Mouse (Mus musculus) frontal cortex, postnatal 10 days (tissue): ENCODE data around the gene Coro1b.

Source experiments
- DNase-seq, 2 experiments: peaks; one replicate each; pipeline ENCODE4 v3.0.0; 2022; ENCODE audit warnings: low spot score in 2 of 2, mixed read lengths in 1 of 2

Coro1b gene

DNA sequence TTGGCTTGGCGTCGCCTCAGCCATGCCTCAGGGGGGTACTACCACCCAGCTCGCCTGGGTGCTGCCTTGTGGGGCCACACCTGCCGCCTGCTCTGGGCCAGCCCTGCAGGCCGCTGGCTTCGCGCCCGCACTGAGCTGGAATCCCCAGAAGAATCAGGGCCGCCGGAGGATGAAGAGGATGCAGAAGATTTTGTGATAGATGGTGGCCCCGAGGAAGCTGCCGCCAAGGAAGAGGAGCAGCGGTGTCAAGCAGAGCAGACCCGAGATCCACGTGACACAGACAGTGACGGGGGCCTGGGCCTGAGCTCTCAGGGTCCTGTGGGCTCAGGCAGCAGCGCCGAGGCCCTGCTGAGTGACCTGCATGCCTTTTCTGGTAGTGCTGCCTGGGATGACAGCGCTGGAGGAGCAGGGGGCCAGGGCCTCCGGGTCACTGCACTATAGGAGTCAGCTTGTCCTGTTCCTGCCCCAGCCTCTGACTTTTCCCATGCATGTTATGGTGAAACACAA is 7.7 kb downstream of the Coro1b start:
- DNase-seq, result peak in 1 of 2 experiments; percentile 6

DNA sequence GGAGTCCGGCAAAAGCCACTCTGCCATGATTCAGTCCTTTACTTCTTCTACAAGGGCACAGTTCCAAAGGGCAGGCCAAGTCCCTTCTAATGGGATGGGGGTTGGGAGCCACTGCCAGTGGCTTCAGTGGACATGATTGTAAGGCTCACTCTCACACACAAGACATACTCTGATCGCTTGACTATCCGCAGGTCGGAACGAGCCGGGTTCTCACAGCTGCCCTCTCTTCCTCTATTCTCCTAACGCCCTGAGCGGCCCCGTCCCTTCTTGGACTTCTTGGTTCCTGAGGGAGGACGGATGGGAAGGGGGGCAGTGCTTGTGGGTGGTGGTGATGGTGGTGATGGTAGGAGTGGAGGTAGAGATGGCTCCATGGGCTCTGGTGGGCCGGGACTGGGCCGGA is 8.4 kb downstream of the Coro1b start:
- peak in 1 of 2 experiments; percentile 12 for DNase-seq

DNA sequence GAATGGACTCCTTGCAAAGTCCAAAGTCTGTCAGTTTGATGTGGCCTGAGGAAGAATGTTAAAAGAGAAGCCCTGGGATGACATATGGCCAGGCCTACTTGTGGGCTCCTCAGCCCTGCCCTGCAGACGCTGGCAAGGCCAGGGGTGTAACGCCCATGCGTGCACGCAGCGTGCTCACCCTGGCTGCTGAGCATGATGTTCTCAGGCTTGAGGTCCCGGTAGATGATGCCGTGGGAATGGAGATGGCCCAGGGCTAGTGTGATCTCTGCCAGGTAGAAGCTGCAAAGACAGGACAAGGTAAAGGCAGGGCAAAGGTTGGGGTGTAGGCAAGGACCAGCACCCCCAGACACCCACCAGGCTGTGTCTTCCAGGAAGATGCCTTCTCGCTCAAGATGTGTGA is 10.6 kb downstream of the Coro1b start:
- no peak for DNase-seq

DNA sequence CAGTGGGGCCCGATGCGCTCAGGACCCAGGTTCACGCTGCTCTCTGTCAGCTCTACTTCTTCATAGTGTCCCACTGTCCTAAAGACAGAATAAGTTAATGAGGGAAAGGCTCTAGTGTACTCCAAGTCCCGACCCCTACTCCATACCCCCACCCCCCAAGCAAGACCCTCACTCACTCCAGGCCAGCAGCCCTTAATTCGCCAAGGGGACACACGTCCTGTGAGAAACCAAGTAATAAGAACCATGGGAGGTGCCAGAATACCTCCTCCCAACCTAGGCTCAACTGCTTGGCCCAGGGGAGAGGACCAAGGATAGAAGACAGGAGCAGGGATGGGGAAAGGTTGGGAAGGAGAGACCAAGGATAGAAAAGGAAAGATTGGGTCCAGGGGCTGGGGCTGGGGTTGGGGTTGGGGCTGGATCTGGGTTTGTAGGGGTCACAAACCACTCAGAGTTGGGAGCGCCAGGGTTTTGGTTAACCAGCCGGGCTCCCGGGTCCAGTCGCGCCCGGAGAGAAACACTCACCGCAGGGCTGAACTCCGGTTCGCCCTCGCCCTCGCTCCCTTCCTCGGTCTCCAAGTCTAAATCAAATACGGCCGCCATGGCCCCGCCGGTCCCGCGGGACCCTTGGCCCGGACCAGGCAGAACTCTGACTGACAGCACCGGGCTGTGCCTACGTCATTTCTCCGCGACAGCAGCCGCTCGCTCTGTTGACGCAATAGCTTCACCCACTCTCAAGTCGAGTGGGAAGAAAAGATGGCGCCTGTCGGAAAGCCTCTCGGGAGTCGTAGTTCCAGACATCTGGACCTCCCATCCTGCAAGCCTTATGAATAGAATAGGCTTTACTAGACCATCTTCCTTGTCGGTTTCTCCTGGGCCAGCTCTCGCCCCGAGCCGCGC is 14.5 kb downstream of the Coro1b start, which contains the start of gene Rps6kb2:
Rps6kb2 (minus strand) TSS at position 709 of the 897 bp plus-strand sequence.
- peak; percentile 94 to 97 for DNase-seq

DNA sequence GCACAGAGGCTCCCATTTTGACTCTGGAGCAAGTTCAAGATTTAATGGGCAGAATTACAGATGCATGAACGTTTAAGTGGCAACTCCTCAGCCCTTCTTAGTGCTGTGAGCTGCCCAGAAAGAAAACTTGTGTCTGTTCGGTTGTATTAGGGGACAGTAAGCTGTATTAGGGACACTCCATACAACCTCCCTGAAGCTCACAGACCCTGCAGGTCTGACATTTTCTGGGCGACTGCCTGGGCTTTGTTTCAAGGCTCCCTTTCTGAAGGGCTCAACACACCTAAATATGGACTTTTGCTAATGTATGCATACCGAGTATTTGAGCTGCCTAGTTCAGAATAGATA is 15.1 kb downstream of the Coro1b start:
- DNase-seq, result no peak

DNA sequence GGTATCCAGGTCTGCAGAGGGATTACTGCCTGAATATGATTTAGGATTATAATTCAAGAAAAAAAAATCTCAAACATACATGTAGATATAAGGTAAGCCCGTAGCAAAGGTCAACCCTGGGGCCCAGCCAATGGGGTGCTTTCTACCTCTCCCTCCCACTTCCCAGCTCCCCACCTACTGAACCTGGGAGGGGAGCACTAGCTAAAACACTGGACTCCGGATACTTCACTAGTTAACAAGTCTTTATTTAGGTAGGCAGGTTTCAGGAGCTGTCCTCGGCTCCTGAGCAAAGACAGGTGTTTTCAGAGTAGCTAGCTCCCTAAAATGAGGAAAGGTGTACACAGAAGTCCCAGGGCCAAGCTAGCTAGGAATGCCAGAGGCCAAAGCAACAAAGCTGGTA is 15.7 kb downstream of the Coro1b start:
- DNase-seq, result no peak

DNA sequence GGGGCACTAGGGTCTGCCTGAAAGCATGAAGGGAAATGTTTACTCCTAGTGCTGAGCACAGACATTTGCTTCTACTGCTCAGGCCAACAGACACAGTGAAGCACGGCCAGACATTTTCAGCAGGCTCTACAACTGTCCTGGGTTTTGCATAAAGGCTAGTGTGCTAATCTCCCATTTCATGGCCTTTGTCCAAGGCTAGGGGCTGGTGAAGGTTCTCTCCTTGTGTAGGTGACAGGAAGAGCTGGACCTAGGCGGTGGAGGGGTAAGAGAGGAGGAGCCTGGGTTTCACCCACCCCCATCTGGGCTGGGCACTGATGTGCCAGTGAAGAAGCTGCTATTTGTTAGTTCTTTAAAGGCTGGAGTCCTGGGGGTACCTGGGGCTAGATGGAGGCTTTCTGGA is 16.3 kb downstream of the Coro1b start:
- no peak for DNase-seq

DNA sequence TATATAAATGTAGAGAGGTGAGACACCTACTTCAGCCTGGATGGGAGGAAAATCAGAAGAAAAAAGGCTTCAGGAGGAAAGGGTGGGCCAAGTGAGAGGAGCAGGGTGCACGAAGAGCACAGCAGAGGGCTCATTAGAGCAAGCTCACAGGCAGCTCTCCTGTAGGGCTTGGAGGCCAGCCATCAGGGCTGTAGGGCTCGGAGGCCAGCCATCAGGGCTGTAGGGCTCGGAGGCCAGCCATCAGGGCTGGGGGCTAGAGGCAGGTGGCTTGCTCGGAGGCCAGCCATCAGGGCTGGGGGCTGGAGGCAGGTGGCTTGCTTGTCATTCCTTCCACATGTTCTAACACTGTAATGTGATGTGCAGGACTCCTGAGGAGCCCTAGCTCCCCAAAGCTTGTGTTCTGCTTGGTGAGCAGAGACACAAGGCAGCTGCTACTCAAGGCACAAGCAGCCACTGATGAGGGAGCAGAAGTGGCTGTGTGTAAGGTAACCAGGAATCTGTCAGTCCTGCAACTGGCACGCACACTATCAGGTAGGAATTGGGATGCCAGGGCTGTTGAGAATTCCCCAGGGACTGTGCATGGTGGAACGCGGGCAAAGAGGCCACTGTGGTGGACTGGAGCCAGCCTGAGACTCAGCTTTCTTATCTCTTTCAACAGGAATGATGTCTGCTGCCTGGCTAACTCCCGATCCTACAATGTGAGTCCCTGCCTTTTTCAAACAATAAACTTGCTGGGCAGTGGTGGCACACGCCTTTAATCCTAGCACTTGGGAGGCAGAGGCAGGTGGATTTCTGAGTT is 18.5 kb downstream of the Coro1b start:
- DNase-seq, result no peak

DNA sequence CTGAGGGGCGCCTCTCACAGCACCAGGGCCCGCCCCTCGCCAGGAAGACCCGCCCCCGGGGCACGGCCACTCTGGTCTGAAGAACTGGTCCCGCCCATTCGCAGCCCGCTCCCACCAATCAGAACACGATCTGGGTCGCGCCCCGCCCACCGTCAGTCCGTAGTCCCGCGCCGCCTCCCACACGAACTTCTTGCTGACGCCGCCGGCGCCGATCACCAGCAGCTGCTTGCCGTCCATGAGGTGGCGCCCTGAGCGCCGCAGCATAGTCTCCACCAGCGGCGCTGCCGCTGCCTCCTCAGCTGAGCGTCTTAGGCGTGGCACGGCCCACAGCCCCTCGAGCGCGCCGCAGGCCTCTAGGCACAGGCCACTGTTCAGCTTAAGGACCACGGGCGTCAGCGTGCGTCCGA is 21.0 kb downstream of the Coro1b start:
- DNase-seq, result peak; percentile 99 to 100

DNA sequence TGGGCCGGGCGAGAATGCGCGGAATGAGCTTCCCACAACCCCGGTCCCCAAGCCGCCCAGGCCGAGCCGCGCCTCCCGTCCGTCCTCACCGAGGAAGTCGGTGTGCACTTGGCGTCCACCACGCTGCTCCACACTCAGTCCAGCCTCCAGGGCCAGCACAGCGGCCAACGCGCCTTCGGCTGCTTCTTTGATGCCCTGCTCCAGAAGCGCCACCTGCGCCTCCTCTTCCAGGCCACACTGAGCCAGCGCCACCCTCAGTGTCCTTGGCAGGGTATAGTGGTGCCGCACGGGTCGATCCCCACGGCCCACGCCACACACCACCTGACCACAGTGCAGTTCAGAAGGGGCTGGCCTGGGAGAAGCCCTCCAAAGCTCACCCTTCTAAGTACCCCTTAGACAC is 21.4 kb downstream of the Coro1b start:
- no peak for DNase-seq

DNA sequence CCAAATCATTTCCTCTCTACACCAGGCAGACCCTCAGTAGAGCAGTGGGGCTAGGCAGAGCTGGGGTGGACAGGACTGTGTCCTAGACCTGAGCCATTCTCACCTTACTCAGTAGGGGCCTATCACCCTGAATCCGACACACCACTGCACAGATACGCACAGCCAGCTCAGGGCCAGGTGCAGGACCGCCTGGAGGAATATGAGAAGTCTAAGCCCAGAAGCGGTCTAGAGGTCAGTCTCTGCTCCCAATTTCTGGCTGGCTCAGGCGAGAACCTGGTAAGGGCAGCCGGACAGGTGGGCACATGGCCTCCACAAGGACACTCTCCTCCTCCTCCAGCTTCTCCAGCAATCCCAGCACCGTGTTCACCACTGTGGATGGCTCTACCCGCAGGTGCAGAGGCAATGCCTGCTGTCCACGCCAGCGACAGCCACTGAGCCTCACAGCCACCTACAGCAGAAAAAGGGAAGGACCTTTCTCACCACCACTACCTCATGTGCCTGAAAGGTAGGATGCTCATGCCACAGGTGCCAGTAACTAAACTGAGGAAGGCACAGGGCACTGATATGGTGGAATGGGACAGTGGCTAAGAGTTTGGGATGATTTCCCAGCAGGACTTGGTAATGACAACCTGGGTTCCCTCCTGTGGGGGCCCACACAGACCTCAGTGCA is 22.4 kb downstream of the Coro1b start:
- no peak for DNase-seq

DNA sequence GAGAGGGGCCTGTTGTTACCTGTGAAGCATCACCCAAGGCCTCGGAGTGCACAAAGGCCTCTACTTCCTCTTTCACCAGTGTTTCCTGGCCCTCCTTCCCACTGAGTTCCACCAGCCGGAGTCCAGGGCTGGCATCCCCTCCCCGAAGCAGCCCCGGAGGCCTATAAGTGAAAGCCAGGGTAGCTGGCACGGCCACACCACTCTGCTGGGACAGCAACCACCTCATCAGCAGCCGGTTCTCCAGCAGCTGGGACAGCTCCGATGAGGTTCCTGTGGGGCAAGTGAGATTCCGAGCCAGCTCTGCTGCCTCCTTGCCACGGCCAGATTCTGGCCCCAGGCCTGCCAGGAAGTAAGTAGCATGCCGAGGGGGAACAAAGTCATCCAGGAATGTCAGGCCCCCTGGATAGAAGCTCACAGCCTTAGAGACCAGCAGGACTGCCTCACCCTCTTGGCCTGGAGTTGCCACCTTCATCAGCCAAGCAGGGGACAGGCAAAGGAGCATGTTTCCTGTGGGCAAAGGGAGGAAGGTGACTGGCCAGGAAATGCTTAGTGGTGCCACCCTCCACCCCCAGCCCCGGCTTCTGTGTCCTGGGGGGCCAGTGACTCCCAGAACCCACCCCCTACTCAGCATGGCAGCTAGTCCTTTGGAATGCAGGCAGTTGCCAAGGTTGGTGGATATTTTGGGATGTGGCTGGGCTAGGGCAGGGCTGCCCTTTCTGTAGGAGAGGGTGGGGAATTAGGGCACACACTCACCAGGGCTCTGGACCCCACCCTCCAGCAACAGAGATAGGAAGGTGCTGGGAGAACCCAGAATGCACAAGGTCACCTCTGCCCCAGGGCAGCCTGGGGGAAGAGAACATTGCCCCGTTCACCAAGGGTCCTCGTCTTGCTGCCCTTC is 23.2 kb downstream of the Coro1b start:
- no peak for DNase-seq

DNA sequence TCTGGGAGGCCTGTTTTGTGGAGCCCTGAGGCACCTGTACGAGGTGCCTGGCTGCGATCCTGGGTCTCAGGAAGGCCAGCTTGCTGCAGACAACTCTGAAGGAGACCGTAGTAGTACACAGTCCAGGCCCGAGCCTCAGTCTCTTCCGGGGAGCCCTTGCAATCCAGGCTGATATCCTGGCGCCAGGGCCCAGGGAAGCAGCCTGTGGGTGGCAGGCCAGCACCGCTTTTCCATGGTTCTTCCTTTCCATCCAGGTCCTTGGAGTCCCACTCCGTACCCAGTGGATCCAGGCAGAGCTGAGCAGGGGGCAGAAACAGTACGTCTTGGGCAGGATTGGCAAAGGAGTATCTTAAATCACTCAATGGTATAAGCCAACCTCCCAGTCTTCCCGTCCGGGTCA is 24.5 kb downstream of the Coro1b start:
- DNase-seq, result no peak

DNA sequence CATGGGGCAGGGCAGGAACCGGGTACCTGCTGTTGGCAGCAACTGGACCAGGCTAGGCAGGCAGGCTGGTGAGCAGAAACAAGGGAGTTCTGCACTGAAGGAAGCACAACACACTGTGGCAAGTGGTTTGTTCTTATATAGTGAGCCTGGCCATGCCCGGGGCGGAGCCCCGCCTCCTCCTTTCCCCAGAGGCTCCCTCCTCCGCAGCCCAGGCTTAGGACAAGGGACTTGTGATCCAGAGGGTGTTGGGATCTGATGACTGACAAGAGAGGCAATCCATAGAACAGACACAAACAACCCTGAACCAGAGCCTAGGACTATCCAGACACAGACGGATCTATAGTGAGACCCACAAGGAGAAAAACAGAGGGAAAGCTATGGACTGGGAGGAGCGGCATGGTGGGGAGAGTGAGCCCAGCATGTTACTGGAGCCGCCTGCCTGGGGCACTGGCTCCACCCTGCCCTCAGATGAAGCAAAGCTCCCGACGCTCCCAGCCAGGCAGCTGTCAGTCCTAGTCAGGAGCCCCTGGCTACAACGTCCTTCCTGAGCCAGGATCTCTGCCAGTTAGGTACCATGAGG is 27.0 kb downstream of the Coro1b start, which contains the start of gene Carns1:
Carns1 (minus strand) TSS at position 112 of the 580 bp plus-strand sequence.
- peak in 1 of 2 experiments; percentile 20 for DNase-seq

DNA sequence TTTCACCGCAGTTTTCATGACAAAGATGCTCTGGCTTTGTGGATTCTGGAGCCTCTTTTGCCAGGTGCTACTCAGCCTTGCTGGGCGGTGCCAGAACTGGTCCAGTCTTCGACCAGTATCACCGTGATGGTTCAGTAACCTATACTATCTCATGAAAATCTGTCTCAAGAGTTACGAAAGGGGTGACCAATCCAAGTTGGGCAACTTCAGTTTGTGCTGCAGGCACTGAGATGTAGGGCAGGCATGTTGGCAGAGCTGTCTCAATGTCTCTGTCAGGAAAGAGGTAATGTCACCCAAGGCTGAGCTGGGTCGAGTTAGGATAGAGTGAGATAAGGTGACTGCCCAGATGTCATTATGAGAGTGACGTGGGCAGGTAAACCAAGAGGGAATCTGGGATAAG is 32.0 kb downstream of the Coro1b start:
- no peak for DNase-seq

DNA sequence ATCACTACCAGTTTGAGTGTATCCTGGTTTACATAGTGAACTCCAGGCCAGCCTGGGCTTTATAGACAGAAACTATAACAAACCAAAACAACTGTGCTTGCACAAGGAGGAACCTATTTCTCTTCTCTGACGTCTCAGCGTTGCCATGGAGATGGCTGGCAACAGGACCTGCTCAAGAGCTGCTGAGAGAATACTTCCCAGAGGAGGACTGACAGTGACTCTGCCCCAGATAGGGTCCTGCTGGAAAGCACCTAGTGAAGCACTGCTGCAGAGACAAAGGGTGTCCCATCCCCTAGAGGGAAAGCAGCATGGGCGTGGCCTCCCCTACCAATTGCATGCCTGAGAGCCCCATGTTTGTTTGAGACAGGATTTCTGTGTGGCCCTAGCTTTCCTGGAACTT is 33.5 kb downstream of the Coro1b start:
- peak; percentile 72 to 73 for DNase-seq

DNA sequence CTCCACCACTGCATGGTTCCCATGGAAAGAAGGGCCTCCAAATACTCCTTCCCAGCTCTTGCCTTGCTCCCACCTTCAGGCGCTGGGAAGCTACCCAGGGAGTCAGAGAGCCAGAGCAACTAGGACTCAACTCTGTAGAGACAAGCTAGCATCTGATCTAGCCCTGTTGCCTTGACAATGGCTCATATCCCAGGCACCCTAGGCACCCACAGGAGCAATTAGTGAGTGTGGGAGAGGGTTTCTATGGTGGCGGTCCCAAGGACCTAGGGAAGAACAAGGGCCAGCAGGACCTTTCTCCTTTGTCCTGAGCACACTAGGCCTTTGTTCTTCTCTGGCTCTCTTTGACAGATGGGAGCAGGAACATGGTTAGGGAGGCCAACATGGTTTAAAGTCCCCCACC is 35.3 kb downstream of the Coro1b start:
- DNase-seq, result no peak

DNA sequence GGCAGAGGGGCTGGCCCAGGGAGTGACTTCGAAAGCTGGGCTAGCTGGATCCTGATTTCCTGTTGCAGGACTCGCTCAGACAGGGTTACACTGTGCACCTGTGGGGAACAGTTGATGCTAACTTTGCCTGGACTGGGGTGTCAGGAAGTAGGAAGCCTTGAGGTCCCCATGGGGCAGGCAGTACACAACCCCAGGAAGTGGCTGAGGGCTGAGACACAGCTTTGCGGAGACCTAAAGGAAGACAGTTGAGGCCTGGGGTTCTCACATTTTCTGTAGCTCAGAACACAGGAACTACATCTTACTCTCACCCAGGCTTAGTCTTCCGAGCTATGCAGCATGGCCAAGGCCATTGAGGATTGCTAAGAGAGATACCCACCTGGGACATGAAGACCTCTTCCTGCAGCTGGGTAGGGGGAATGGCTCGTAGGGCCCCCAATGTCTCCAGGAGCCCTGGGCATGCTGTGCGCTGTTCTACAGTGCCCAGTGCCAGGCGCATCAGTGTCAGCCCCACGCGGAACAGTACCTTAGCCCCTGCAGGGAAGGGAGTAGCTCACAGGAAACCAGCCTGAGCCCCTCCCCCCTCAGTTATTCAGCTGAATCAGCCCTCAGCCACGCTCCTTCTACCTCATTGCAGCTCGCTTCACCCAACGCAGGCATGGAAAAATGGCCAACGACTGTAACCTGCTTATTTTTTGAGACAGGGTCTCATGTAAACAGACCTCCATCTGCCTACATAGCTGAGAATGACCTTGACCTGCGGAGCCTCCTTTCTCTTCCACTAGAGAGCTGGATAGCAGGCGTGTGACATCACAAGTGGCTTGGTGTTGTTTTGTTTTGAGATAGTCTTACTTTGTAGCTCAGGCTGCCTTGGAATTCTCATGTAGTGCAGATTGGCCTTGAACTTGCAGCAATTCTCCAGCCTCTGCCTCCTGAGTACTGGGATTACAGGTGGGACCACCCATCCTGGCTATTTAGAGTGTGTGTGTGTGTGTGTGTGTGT is 36.9 kb downstream of the Coro1b start:
- peak in 1 of 2 experiments; percentile 18 for DNase-seq

DNA sequence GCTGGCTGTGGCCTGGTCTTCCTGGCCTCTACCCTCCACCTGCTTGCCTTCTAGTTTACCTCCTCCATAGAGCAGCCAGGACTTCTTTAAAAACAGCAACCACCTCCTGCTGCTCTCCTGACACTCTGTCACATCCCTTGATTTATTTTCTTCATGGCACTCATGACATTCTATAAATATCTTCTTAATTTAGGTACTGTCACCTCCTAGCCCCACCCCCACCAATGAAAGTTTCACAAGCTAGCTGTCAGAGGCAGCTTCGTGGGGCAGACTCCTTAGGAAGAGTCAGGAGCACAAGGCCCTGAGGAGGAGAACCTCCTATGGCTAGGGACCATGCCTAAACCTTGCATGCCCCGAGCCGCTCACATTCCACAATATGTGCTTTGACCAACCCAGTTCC is 38.9 kb downstream of the Coro1b start:
- no peak for DNase-seq
